Mouse (Mus musculus): ENCODE measurements around the gene Ifna13.

Ifna13 gene

DNA sequence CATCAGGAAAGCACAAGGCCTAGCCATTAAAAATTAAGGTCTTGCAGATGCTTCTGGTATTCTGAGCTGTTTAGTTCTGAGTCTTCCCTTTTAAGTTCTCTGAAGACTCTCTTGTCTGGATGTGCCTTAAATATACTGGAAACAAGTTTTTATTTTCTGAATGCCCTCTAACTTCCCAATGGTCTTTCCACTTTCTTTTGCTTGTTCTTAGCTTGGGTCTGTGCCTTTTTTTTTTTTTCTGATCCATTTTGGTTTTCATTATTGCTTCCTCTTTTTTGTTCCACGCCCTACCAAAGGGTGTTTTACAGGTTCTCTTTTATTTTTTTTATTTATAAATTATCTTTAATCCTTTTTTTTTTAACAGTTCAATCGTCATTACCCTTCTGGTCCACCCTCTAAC is at the start of gene Ifna13:
Ifna13 (minus strand) TSS at position 101 of the 400 bp plus-strand sequence.
- no peak for TF ChIP-seq GATA4 (IDR thresholded peaks at IDR 0.05; ENCODE audit: insufficient replicate concordance, low read length)

DNA sequence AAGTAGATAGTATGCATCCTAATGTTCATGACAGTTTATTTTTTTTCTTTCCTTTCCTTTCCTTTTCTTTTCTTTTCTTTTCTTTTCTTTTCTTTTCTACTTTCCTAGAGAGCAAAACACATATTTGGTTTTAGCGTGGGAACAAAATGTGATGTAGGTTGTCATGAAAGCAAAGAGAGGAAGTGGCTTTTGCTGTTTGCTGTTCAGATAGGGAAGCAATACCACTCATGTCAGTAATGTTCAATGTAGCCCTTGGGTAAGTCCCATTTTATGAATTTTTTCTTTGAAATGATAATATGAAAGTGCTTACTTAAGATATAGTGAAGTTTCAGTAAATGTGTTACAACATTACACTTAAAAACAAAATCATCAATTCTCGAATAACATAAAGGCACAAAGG is 49.1 kb upstream of the Ifna13 start:
- TF ChIP-seq GATA4 (IDR thresholded peaks at IDR 0.05; ENCODE audit: insufficient replicate concordance, low read length), result no peak

DNA sequence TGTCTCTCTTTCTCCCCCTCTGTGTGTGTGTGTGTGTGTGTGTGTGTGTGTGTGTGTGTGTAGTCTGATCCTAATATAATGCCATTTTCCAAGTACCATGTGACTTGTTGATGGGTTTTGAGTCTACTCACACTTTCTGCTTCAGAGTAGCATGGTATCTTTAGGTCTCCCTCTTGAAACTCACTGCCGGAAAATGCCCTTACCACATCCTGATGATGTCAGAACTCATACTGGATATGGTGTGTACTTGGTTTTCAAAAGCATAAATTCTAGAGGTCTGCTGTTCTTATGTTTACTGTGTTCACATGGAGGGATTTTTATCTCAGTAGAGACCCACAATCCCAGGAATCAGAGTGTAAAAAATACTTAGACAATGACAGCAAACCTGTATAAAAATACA is 48.3 kb upstream of the Ifna13 start:
- TF ChIP-seq GATA4 (IDR thresholded peaks at IDR 0.05; ENCODE audit: insufficient replicate concordance, low read length), result no peak

DNA sequence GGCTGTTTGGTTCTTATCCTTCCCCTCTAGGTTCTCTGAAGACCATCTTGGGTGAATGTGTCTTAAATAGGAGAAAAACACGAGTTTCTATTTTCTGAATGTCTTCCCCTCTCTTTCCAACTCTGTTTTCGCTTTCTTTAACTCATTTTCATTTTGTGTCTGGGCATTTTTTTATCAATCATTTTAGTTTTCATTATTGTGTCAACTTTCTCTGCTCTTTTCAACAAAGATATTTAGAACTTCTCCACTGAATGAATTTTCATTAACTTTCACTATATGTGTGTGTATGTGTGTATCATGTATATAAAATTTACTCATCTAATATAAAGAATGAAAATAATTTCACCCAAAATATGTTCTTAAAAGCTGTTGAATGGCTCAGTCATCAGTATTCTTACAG is 47.0 kb upstream of the Ifna13 start, which contains the start of gene Ifnab:
Ifnab (minus strand) TSS at position 101 of the 400 bp plus-strand sequence.
- TF ChIP-seq GATA4 (IDR thresholded peaks at IDR 0.05; ENCODE audit: insufficient replicate concordance, low read length), result no peak

DNA sequence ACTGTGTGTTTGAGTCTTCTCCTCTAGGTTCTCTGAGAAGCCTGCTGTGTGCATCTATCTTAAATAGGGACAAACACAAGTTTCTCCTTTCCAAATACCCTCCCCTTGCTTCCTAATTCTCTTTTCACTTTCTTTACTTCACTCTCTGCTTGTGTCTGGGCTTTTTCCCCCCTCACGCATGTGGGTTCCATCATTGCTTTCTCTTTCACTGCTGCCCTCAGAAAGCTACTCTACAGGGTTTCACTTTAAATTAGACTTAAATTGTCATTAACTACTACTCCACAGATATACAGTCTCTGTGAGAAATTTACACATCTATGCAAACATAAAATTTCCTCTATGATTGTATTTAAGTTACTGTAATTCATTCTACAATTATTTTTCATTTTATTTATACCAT is 39.6 kb upstream of the Ifna13 start, which contains the start of gene Ifna2:
Ifna2 (minus strand) TSS at position 101 of the 400 bp plus-strand sequence.
- no peak for TF ChIP-seq GATA4 (IDR thresholded peaks at IDR 0.05; ENCODE audit: insufficient replicate concordance, low read length)

DNA sequence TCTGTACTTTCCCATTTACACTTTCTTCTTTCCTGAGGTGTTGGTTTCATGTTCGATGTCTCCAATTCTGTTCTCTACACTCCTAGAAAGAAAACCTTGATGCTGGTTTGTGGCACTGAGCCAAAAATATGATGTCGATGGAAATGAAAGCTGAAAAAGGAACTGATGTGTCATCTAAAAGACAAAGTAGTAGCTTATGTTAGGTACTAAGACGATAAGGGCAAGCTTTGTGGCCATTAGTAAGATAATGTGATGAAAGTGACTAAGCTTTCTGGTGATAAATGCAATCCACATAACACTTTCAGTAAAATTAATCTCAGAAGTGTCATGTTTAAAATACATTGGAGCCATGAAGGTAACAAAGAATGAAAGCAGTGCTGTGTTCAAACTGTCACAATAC is 37.1 kb upstream of the Ifna13 start:
- TF ChIP-seq GATA4 (IDR thresholded peaks at IDR 0.05; ENCODE audit: insufficient replicate concordance, low read length), result no peak

DNA sequence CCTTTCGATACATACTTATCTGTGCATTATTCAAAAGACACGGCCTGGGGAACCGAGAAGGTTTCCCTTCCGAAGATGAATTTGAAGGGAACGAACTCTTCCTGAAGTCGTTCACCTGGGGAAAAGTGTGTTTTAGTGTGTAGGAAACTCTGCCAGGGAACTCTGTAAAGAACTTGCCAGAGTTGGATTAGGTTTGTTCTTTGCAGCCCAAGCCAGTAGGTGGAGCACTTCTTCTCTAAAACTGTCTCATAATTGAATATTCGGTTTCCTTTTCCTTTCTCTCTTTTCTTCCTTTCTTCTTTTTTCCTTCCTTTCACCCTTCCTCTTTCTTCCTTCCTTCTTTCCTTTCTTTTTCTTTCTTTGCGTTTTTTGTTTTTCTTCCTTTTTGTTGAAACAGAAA is 36.1 kb upstream of the Ifna13 start:
- no peak for TF ChIP-seq GATA4 (IDR thresholded peaks at IDR 0.05; ENCODE audit: insufficient replicate concordance, low read length)

DNA sequence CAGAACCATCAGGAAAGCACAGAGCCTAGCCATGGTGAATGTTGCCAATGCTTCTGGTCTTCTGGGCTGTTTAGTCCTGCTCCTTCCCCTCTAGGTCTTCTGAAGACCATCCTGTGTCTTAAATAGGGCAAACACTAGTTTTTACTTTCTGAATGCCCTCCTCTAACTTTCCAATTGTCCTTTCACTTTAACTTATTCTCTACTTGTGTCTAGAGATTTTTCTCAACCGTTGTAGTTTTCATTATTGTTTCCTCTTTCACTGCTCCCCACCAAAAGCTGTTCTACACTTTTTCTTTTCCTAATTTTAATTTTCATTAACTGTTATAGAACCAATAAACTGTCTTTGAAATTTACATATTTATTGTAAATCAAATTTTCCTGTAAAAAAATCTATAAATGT is 32.6 kb upstream of the Ifna13 start, which contains the start of gene Ifna16:
Ifna16 (minus strand) TSS at position 101 of the 400 bp plus-strand sequence.
- TF ChIP-seq GATA4 (IDR thresholded peaks at IDR 0.05; ENCODE audit: insufficient replicate concordance, low read length), result no peak

DNA sequence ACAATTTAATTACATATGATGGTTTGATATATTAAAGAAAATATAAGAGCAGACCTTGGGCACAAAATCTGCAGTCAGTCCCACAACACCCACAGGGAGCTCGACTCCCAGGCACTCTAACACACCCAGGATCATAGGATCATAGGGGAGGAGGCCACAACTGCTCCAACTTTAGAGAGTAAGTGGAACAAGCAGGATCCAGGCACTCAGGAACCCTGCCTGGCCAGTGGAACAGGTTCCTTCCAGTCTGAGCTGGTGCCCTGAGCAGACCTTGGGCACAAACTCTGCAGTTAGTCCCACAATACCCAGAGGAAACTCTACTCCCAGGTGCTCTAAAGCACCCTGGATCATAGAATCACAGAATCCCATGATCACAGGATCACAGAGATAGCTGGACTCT is 11.2 kb upstream of the Ifna13 start:
- TF ChIP-seq GATA4 (IDR thresholded peaks at IDR 0.05; ENCODE audit: insufficient replicate concordance, low read length), result no peak

DNA sequence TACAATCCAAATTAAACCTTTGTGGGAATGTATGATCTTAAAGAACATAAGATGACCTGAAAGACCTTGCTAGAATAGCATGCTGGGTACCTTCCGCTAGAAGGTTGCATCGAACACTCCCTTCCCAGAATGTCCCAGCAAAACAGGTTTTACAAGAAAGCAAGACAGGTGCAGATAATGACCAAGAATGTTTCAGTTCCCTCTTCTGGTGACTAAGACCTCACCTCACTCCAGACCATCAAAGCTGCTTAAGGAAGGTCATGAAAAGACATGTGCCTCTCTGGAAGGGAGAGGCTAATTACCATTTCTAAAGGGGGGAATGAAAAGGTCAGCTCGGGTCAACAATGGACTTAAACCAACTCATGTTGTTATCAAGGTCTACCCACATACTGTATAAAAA is 9.4 kb upstream of the Ifna13 start:
- no peak for TF ChIP-seq GATA4 (IDR thresholded peaks at IDR 0.05; ENCODE audit: insufficient replicate concordance, low read length)

DNA sequence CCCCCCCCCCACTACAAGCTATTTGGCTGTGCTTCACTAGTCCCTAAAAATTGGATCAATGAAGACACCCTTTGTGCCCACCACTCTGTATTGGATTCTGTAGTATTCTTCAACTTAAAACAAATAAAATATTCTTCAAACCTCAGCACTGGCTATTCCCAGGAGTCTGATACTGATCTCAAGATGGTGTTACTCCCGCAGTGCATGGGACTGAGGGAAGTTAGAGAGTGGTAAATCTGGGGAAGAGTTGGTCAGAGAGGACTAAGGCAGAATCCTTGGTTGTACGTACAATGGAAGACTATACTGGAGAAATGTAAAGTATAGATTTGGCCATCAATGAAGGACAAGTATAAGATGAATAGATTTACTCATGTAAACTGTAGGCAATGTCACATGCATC is 1.7 kb downstream of the Ifna13 start:
- TF ChIP-seq GATA4 (IDR thresholded peaks at IDR 0.05; ENCODE audit: insufficient replicate concordance, low read length), result no peak

DNA sequence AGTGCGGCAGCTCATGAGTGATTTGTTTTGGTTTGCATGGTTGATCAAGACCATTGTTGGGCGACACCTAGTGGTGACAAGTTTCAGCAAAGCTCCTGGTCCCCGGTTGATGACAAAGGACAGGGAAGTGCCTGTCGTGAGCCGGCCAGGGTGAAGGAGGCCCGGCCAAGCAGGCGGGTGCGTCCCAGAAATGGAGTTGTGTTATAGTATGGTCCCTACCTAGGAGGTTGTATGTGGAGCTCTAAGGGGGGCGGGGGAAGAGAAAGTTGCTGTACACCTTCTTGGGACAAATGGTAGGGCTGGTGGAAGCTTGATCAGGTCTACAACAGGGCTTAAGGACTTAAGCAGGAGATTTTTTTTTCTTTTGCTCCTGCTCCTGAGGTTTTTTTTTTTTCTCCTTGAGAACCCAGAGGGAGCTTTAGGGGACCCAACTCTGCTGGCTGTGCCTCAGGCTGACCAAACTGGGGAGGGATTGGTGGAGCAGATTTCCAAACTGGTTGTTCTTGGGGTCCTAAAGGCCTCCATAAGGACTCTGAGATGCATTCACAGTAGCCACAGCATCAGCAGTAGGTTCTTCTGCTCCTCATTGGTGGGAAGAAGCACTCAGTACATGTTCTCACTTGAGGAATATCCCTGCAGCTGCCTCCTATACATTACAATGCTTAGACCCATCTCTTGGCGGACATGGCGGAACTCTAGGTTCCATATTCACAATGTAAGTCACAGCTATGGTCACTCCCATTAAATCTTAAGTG is 3.0 kb downstream of the Ifna13 start:
- TF ChIP-seq GATA4 (IDR thresholded peaks at IDR 0.05; ENCODE audit: insufficient replicate concordance, low read length), result peak; percentile 9; the same call in 1 of the 2 replicates

DNA sequence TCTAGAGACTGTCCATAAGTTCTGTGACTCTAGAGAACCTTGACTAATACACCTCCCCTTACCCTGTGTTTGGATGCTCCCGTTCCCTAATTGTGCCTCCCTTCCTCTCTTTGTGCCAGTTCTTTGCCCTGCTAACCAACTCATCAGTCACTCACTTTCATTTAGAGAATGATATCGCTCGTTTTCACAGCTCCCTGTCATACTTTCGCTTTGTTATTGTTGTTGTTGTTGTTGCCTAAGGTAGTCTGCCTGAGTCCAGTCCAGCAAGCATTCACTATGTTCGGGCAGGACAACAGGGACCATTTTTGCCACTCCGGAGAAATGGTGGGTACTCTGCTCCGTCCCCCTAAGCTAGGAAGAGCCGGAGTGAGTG is 3.6 kb downstream of the Ifna13 start:
- no peak for TF ChIP-seq GATA4 (IDR thresholded peaks at IDR 0.05; ENCODE audit: insufficient replicate concordance, low read length)

DNA sequence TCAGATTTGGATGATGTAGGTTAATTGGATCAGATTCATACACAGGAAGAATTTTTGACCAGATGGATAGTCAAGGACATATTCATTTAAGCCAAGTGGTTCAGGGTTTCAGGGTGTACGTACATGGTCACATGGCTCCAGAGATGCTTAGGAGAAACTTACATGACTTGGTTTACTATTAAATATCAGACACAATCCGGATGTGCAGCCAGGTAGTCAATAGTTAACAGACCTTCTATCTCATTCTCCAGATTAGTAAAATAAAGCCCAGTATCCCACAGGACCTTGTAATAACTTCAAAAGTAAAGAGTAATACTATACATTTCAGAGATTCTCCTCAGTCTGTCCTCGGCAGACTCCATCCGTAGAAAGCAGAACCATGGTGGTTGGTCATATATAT is 9.9 kb downstream of the Ifna13 start, which contains the start of gene C87499:
C87499 (minus strand) TSS at position 101 of the 400 bp plus-strand sequence.
- no peak for TF ChIP-seq GATA4 (IDR thresholded peaks at IDR 0.05; ENCODE audit: insufficient replicate concordance, low read length)

DNA sequence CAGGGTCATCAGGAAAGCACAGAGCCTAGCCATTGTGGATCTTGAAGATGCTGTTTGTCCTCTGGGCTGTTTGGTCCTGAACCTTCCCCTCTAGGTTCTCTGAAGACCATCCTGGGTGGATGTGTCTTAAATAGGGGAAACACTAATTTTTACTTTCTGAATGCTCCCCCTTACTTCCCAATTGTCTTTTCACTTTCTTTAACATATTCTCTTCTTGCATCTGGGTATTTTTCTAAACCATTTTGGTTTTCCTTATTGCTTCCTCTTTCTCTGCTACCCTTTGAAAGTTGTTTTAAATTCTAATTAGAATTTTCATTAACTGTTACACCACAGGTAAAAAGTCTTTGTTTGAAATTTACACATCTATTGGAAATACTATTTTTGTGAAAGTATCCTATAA is 41.0 kb downstream of the Ifna13 start, which contains the start of gene Ifna12:
Ifna12 (minus strand) TSS at position 101 of the 400 bp plus-strand sequence.
- no peak for TF ChIP-seq GATA4 (IDR thresholded peaks at IDR 0.05; ENCODE audit: insufficient replicate concordance, low read length)

Data from liver, adult (tissue).